Mouse (Mus musculus): Measurements from ENCODE around the gene Plekhh2.

The Plekhh2 gene

GRCm38 (mm10) chr17:84645894-84646293 lies 134.2 kb downstream of the Plekhh2 start:
- DNase-seq = no peak

GRCm38 (mm10) chr17:84646477-84646876 lies 134.8 kb downstream of the Plekhh2 start:
- DNase-seq = no peak

- DNase-seq = no peak
Observed at GRCm38 (mm10) chr17:84647630-84648029, 135.9 kb downstream of the Plekhh2 start.

GRCm38 (mm10) chr17:84650302-84651017 lies 138.8 kb downstream of the Plekhh2 start:
- no peak for DNase-seq

GRCm38 (mm10) chr17:84653544-84653943 lies 141.8 kb downstream of the Plekhh2 start:
- DNase-seq = no peak

- DNase-seq = no peak
Observed at GRCm38 (mm10) chr17:84656205-84656604, 144.5 kb downstream of the Plekhh2 start.

- DNase-seq = no peak
Observed at GRCm38 (mm10) chr17:84656653-84657421, 145.1 kb downstream of the Plekhh2 start.

GRCm38 (mm10) chr17:84657422-84657732 lies 145.7 kb downstream of the Plekhh2 start:
- no peak for DNase-seq

- no peak for DNase-seq
Observed at GRCm38 (mm10) chr17:84657782-84658181, 146.1 kb downstream of the Plekhh2 start.

- DNase-seq = no peak
Observed at GRCm38 (mm10) chr17:84658195-84658594, 146.5 kb downstream of the Plekhh2 start.

- DNase-seq = no peak
Observed at GRCm38 (mm10) chr17:84658951-84659350, 147.3 kb downstream of the Plekhh2 start.

- DNase-seq = no peak
Observed at GRCm38 (mm10) chr17:84665053-84665452, 153.4 kb downstream of the Plekhh2 start.

- DNase-seq = no peak
Observed at GRCm38 (mm10) chr17:84665691-84666090, 154.0 kb downstream of the Plekhh2 start.

GRCm38 (mm10) chr17:84667848-84668247 lies 156.2 kb downstream of the Plekhh2 start:
- DNase-seq = no peak

Measured in right cerebral cortex, postnatal 25 days (tissue).